Mouse (Mus musculus) hematopoietic stem cell, adult 5-6 weeks (primary cell): ENCODE measurements at regions not wholly inside any gene's neighbourhood (a gene's known extent, or its start where the extent isn't known, plus 50 kb on each side); places are given as distances from the start of the nearest gene placed in this dataset.

Experiments used
- ATAC-seq, 2 experiments: fragments of 125-278 bp in 1 of 2; replicated peaks in 1 of 2; 2 replicates each; pipeline ENCODE4 v1.8.0; 2016 to 2017; ENCODE audit warnings: inconsistent platforms in 2 of 2, mild to moderate bottlenecking in 2 of 2, moderate number of reproducible peaks in 2 of 2, low read depth in 1 of 2, moderate TSS enrichment in 1 of 2; ENCODE audit not compliant: low FRiP score in 2 of 2, poor library complexity in 2 of 2, severe bottlenecking in 2 of 2, insufficient read depth in 1 of 2, low TSS enrichment in 1 of 2

GRCm38 (mm10) chr9:41319066-41319465, 157.6 kb upstream of the Ubash3b start:
- no peak for ATAC-seq

GRCm38 (mm10) chr9:41306229-41306628, 144.7 kb upstream of the Ubash3b start:
- ATAC-seq, result no peak

GRCm38 (mm10) chr9:41303494-41303828, 142.0 kb upstream of the Ubash3b start:
- no peak for ATAC-seq

GRCm38 (mm10) chr9:41302809-41303493, 141.5 kb upstream of the Ubash3b start:
- ATAC-seq, result no peak

- no peak for ATAC-seq
These were observed 124.6 kb upstream of the Ubash3b start for GRCm38 (mm10) chr9:41286145-41286468.

- no peak for ATAC-seq
These were observed 124.0 kb upstream of the Ubash3b start for GRCm38 (mm10) chr9:41285266-41286144.

GRCm38 (mm10) chr9:41277726-41278125, 116.2 kb upstream of the Ubash3b start:
- ATAC-seq, result no peak

GRCm38 (mm10) chr9:41273839-41274271, 112.4 kb upstream of the Ubash3b start:
- no peak for ATAC-seq

GRCm38 (mm10) chr9:41273171-41273781, 111.8 kb upstream of the Ubash3b start:
- ATAC-seq, result no peak

GRCm38 (mm10) chr9:41272596-41272995, 111.1 kb upstream of the Ubash3b start:
- ATAC-seq, result no peak

GRCm38 (mm10) chr9:41268112-41268511, 106.6 kb upstream of the Ubash3b start:
- no peak for ATAC-seq

- ATAC-seq, result no peak
These were observed 103.0 kb upstream of the Ubash3b start for GRCm38 (mm10) chr9:41264485-41264884.

- no peak for ATAC-seq
These were observed 95.7 kb upstream of the Ubash3b start for GRCm38 (mm10) chr9:41257244-41257643.

GRCm38 (mm10) chr9:41242372-41242771, 80.9 kb upstream of the Ubash3b start:
- ATAC-seq, result no peak

GRCm38 (mm10) chr9:41239097-41239451, 77.6 kb upstream of the Ubash3b start:
- no peak for ATAC-seq

GRCm38 (mm10) chr9:41238395-41239096, 77.0 kb upstream of the Ubash3b start:
- ATAC-seq, result no peak

- ATAC-seq, result no peak
These were observed 75.8 kb upstream of the Ubash3b start for GRCm38 (mm10) chr9:41237265-41237664.

- no peak for ATAC-seq
These were observed 67.7 kb upstream of the Ubash3b start for GRCm38 (mm10) chr9:41229225-41229582.
